Mouse (Mus musculus): ENCODE results near the gene Pbx1.

Gene Pbx1

GRCm38 (mm10) chr1:168091627-168092026 lies 340.4 kb downstream of the Pbx1 start:
- DNase-seq (ENCODE audit: extremely low spot score, low spot score), result no peak

- DNase-seq (ENCODE audit: extremely low spot score, low spot score), result no peak
Observed at GRCm38 (mm10) chr1:168088680-168089079, 343.4 kb downstream of the Pbx1 start.

DNA sequence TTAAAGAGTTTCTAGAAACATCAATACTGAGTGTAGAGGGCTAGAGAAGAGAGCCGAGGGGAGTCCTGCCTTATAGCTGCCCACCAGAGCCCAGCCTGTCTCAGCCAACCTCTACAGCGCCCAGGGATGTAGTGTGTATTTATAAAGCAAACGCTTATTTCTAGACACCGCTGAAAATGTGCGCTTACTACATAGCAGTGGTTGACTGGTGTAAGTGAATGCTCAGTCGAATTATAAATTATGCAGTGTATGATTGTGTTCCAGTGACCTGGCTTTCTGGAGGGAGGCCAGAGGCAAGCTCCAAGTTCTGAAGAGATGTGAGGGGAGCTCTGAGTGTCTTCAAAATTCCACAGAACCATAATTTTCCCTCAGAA lies 352.7 kb downstream of the Pbx1 start:
- no peak for DNase-seq (ENCODE audit: extremely low spot score, low spot score)

DNA sequence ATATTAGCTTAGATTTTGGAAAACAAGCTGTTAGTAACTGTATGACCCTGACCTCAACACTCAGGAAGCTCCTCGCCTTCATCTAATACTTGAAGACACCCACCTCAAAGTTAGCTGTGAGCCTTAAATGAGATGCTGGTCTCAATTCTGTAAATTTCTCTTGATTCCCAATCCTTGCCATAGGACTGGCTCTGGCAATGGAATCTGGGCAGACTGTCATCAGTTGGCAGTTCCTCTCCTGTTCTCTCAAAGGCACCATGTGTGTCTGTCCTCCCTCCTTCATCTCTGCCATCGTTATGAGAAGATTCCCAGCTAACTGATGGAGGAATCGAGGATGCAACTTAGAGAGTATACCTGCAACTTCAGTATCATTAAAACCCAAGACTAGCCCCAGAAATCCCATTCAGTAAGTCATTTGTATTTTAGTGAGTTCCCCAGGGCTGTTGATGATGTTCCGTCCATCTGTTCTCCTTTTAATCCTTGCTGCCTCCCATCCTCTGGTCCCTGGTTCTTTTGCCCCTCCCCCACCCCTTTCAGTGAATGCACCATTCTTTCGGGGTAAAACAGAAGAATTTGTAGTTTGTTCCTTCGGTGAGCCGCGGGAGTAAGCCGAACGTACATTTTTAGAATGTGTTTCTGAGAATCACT lies 353.2 kb downstream of the Pbx1 start:
- DNase-seq (ENCODE audit: extremely low spot score, low spot score), result no peak

DNA sequence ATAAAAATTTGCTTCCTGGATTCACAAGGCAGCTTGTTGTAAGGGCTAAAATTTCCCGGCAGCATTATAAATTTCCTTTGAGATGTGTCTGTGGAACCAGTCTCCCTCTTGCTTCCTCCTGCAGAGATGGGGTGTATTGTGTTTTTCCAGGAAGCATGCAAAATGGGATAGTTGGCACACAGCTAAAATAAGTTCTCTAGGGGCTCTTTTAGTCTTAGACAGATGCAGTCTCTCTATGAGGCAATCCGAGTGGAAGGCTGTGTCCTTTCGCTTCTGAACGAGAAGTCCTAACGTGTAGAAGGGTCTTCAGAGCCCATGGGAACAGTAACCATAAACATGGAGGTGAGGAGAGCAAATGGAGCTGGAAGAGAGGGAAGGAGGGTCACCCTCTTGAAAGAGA lies 360.1 kb downstream of the Pbx1 start:
- DNase-seq (ENCODE audit: extremely low spot score, low spot score), result no peak

DNA sequence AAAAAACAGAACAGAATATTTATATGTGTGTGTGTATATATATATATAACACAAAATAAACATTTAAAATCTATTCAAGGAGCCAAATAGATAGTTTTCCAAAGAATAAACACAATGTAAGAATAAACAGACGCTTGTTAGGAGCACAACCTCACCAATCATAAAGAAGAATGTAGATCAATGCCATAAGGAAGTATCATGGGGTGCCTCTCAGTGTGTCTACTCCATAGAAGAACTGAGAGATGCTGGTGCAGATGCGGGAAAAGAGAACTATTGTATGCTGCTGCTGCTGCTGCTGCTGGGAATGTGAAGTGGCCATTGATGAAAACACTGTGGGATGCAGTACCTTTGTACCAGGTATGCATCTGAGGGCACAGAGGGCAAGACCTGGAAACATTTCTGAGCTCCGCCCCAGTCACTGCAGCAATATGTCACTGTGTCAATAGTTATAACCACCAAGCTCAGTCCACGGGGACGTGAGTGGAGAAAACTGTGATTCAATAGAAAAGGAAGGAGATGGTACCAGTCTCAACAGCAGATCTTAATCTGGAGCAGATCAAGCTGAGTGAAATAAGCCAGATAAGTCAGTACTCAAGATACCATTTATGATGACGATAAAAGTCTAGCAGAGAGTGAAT lies 361.7 kb downstream of the Pbx1 start:
- DNase-seq (ENCODE audit: extremely low spot score, low spot score), result no peak

DNA sequence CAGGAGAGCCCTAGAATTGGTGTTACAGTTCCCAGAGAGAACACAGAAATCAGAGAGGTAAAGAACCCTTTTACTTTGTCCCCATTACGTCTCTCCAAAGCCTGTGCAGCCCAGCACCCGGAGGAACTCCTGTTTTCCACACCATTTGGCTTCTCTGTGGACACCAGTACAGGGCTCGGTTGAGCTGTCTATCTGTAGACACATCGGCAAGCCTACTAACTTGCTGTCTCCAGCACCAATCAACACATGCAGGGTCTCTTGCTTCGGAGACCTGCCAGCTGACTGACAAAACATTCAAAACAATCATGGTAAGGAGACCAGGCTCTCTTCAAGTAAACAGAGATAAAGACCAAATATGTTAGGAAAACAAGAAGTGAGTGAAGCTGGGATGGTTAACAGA lies 362.3 kb downstream of the Pbx1 start:
- DNase-seq (ENCODE audit: extremely low spot score, low spot score), result no peak
